Mouse (Mus musculus): ENCODE results near the gene St3gal3. TPM values are rescaled to one million over a fixed set of nuclear protein-coding genes. Genes with fewer than 3 reads are reported as not detected.

Gene St3gal3
- total and polyA plus RNA-seq, 2 experiments = 27.9 to 44.9 TPM

GRCm38 (mm10) chr4:117887133-117887532 is 247.6 kb downstream of the St3gal3 start, which contains the start of gene Atp6v0b:
TSS of gene Atp6v0b (minus strand) at chr4:117887333.
- H3K4me1 ChIP-seq (ENCODE audit: control insufficient read depth, insufficient read depth, low read length) = peaks cover 14% of the 10 kb centered on the region
- peak within 1 kb of the TSS; percentile 77 for H3K27ac ChIP-seq (replicated peaks; ENCODE audit: insufficient read depth, low read depth, low read length)
- DNase-seq (ENCODE audit: extremely low read depth, low read depth, low spot score) = peak; percentile 75
- peaks cover 12% of the 10 kb centered on the region; the same call in 1 of the 2 replicates for H3K36me3 ChIP-seq (ENCODE audit: control insufficient read depth, insufficient read depth, low read length)
- WGBS = under 1% methylated on average over 37 of the region's 37 CpGs
- H3K4me3 ChIP-seq (ENCODE audit: insufficient read depth, low read depth, low read length) = peak within 1 kb of the TSS; percentile 86
- TF ChIP-seq CTCF (IDR thresholded peaks at IDR 0.05; ENCODE audit: low read depth, low read length) = no peak
- peak; percentile 78; the same call in 1 of the 2 replicates for TF ChIP-seq POLR2A (IDR thresholded peaks at IDR 0.05; ENCODE audit: extremely low read depth, insufficient read depth, low read length)
- H3K9ac ChIP-seq (ENCODE audit: low read depth, low read length) = peak within 1 kb of the TSS; percentile 96
- peaks cover 5% of the 10 kb centered on the region; the same call in 1 of the 2 replicates for H3K79me2 ChIP-seq (ENCODE audit: control insufficient read depth, insufficient read depth, low read length)
- no peaks in the 10 kb centered on the region for H3K27me3 ChIP-seq (ENCODE audit: control insufficient read depth, insufficient read depth, low read length)

GRCm38 (mm10) chr4:117886644-117887043 is 248.1 kb downstream of the St3gal3 start:
- 1% methylated on average over 24 of the region's 24 CpGs for WGBS
- H3K27ac ChIP-seq (replicated peaks; ENCODE audit: insufficient read depth, low read depth, low read length) = peak overlapping the region; percentile 77
- DNase-seq (ENCODE audit: extremely low read depth, low read depth, low spot score) = peak; percentile 17

GRCm38 (mm10) chr4:117885994-117886393 is 248.7 kb downstream of the St3gal3 start:
- Histone ChIP-seq H3K36me3 (ENCODE audit: control insufficient read depth, insufficient read depth, low read length) (peaks cover 12% of the 10 kb centered on the region; the same call in 1 of the 2 replicates), H3K27ac (replicated peaks; ENCODE audit: insufficient read depth, low read depth, low read length) (no peak overlapping the region), H3K4me1 (ENCODE audit: control insufficient read depth, insufficient read depth, low read length) (peaks cover 10% of the 10 kb centered on the region), H3K79me2 (ENCODE audit: control insufficient read depth, insufficient read depth, low read length) (peaks cover 5% of the 10 kb centered on the region; the same call in 1 of the 2 replicates), H3K9ac (ENCODE audit: low read depth, low read length) (0 out of 2 replicates have a peak overlapping the region, but pooled peaks have one; percentile 96), H3K4me3 (ENCODE audit: insufficient read depth, low read depth, low read length) (peak overlapping the region; percentile 86; the same call in 1 of the 2 replicates), H3K27me3 (ENCODE audit: control insufficient read depth, insufficient read depth, low read length) (no peaks in the 10 kb centered on the region)
- DNase-seq (ENCODE audit: extremely low read depth, low read depth, low spot score) = no peak
- TF ChIP-seq POLR2A (IDR thresholded peaks at IDR 0.05; ENCODE audit: extremely low read depth, insufficient read depth, low read length) (no peak), CTCF (IDR thresholded peaks at IDR 0.05; ENCODE audit: low read depth, low read length) (no peak)
- 84% methylated on average over 9 of the region's 9 CpGs for WGBS

More at GRCm38 (mm10) chr4:117886644-117887043, 248.1 kb downstream of the St3gal3 start:
- H3K36me3 ChIP-seq (ENCODE audit: control insufficient read depth, insufficient read depth, low read length) = peaks cover 12% of the 10 kb centered on the region; the same call in 1 of the 2 replicates
- peak overlapping the region; percentile 96 for H3K9ac ChIP-seq (ENCODE audit: low read depth, low read length)
- peaks cover 5% of the 10 kb centered on the region; the same call in 1 of the 2 replicates for H3K79me2 ChIP-seq (ENCODE audit: control insufficient read depth, insufficient read depth, low read length)
- H3K4me1 ChIP-seq (ENCODE audit: control insufficient read depth, insufficient read depth, low read length) = peaks cover 12% of the 10 kb centered on the region
- H3K27me3 ChIP-seq (ENCODE audit: control insufficient read depth, insufficient read depth, low read length) = no peaks in the 10 kb centered on the region
- H3K4me3 ChIP-seq (ENCODE audit: insufficient read depth, low read depth, low read length) = peak overlapping the region; percentile 86
- TF ChIP-seq CTCF (IDR thresholded peaks at IDR 0.05; ENCODE audit: low read depth, low read length) (no peak), POLR2A (IDR thresholded peaks at IDR 0.05; ENCODE audit: extremely low read depth, insufficient read depth, low read length) (no peak)

- WGBS = 97% methylated on average over 10 of the region's 10 CpGs
- H3K27me3 ChIP-seq (ENCODE audit: control insufficient read depth, insufficient read depth, low read length) = no peaks in the 10 kb centered on the region
- no peak for TF ChIP-seq POLR2A (IDR thresholded peaks at IDR 0.05; ENCODE audit: extremely low read depth, insufficient read depth, low read length)
- no peak for TF ChIP-seq CTCF (IDR thresholded peaks at IDR 0.05; ENCODE audit: low read depth, low read length)
- no peak for DNase-seq (ENCODE audit: extremely low read depth, low read depth, low spot score)
- peaks cover 12% of the 10 kb centered on the region; the same call in 1 of the 2 replicates for H3K36me3 ChIP-seq (ENCODE audit: control insufficient read depth, insufficient read depth, low read length)
- H3K79me2 ChIP-seq (ENCODE audit: control insufficient read depth, insufficient read depth, low read length) = peaks cover 5% of the 10 kb centered on the region; the same call in 1 of the 2 replicates
- no peak overlapping the region for H3K9ac ChIP-seq (ENCODE audit: low read depth, low read length)
- no peak overlapping the region for H3K4me3 ChIP-seq (ENCODE audit: insufficient read depth, low read depth, low read length)
- H3K27ac ChIP-seq (replicated peaks; ENCODE audit: insufficient read depth, low read depth, low read length) = no peak overlapping the region
- peaks cover 10% of the 10 kb centered on the region for H3K4me1 ChIP-seq (ENCODE audit: control insufficient read depth, insufficient read depth, low read length)
These were observed 249.6 kb downstream of the St3gal3 start for GRCm38 (mm10) chr4:117885093-117885492.

GRCm38 (mm10) chr4:117884146-117884545 is 250.6 kb downstream of the St3gal3 start:
- H3K27me3 ChIP-seq (ENCODE audit: control insufficient read depth, insufficient read depth, low read length) = no peaks in the 10 kb centered on the region
- no peak for TF ChIP-seq CTCF (IDR thresholded peaks at IDR 0.05; ENCODE audit: low read depth, low read length)
- no peak for TF ChIP-seq POLR2A (IDR thresholded peaks at IDR 0.05; ENCODE audit: extremely low read depth, insufficient read depth, low read length)
- peaks cover 5% of the 10 kb centered on the region; the same call in 1 of the 2 replicates for H3K79me2 ChIP-seq (ENCODE audit: control insufficient read depth, insufficient read depth, low read length)
- peaks cover 10% of the 10 kb centered on the region for H3K4me1 ChIP-seq (ENCODE audit: control insufficient read depth, insufficient read depth, low read length)
- H3K36me3 ChIP-seq (ENCODE audit: control insufficient read depth, insufficient read depth, low read length) = peaks cover 12% of the 10 kb centered on the region; the same call in 1 of the 2 replicates
- DNase-seq (ENCODE audit: extremely low read depth, low read depth, low spot score) = no peak
- H3K4me3 ChIP-seq (ENCODE audit: insufficient read depth, low read depth, low read length) = no peak overlapping the region
- H3K27ac ChIP-seq (replicated peaks; ENCODE audit: insufficient read depth, low read depth, low read length) = no peak overlapping the region
- H3K9ac ChIP-seq (ENCODE audit: low read depth, low read length) = no peak overlapping the region
- 27% methylated on average over 1 of the region's 1 CpGs for WGBS

Data from liver, adult 2 months (tissue).